ENCODE assay signal across 40 mouse cellular contexts in genomic region chr3:116988221-116988620, GRCm38 (mm10). TPM values are rescaled to one million over a fixed set of nuclear protein-coding genes. Genes with fewer than 3 reads are reported as not detected.
"Had no signal": no experiment of that assay in that cellular context is flagged by ENCODE, and none has a peak within 500 bp of the region (broad histone marks: within the 10 kb centered on the region; RNA-seq: fewer than 3 reads in every experiment).

No protein-coding gene starts in this region.

- H3K9me3 ChIP-seq: heart, embryonic 10.5 days; heart, embryonic 12.5 days; hindbrain, embryonic 10.5 days; hindbrain, embryonic 12.5 days; intestine, embryonic 15.5 days; limb, embryonic 10.5 days; limb, embryonic 12.5 days; liver, embryonic 13.5 days; liver, embryonic 15.5 days had no signal

- ATAC-seq: hindbrain, embryonic 16.5 days; inflammation-experienced regulatory T-cells, adult 6 months; intestine, embryonic 15.5 days; intestine, postnatal 0 days had no signal

- H3K9ac ChIP-seq: heart, embryonic 12.5 days; hindbrain, embryonic 12.5 days; hindbrain, embryonic 14.5 days; intestine, embryonic 15.5 days; limb, embryonic 12.5 days; liver, embryonic 13.5 days; liver, embryonic 15.5 days had no signal

- DNase-seq: gastrocnemius, adult 2 months; gastrocnemius, postnatal 10 days; gastrocnemius, postnatal 25 days; heart, adult 18-20 months; heart, postnatal 10 days; heart, postnatal 4 days; kidney, adult 18-20 months; kidney, adult 8-10 months; kidney, postnatal 10 days; kidney, postnatal 25 days; kidney, postnatal 4 days; liver; liver, embryonic 13.5 days had no signal

- H3K4me2 ChIP-seq: heart, embryonic 12.5 days; hindbrain, embryonic 12.5 days; hindbrain, embryonic 14.5 days; intestine, embryonic 15.5 days; limb, embryonic 12.5 days; liver, embryonic 11.5 days; liver, embryonic 13.5 days; liver, embryonic 15.5 days had no signal

- H3K4me1 ChIP-seq: heart, embryonic 10.5 days; heart, embryonic 12.5 days; hindbrain, embryonic 10.5 days; intestine, embryonic 15.5 days; limb, embryonic 10.5 days; limb, embryonic 12.5 days; liver, embryonic 13.5 days; liver, embryonic 15.5 days had no signal

- H3K36me3 ChIP-seq: heart, embryonic 10.5 days; heart, embryonic 12.5 days; hindbrain, embryonic 10.5 days; hindbrain, embryonic 12.5 days; intestine, embryonic 15.5 days; limb, embryonic 10.5 days; limb, embryonic 12.5 days; liver, embryonic 13.5 days; liver, embryonic 15.5 days had no signal

- H3K27me3 ChIP-seq: heart, embryonic 12.5 days; hindbrain, embryonic 12.5 days; intestine, embryonic 15.5 days; limb, embryonic 12.5 days; liver, embryonic 13.5 days; liver, embryonic 15.5 days had no signal

- H3K4me3 ChIP-seq: gastrocnemius, adult 2 months; heart, embryonic 10.5 days; heart, embryonic 12.5 days; hindbrain, embryonic 10.5 days; hindbrain, embryonic 12.5 days; intestine, embryonic 15.5 days; layer of hippocampus, adult 2 months; left cerebral cortex, adult 2 months; limb, embryonic 10.5 days; limb, embryonic 12.5 days; liver, embryonic 13.5 days; liver, embryonic 15.5 days had no signal

- H3K27ac ChIP-seq: gastrocnemius, adult 2 months; heart, embryonic 10.5 days; hindbrain, embryonic 10.5 days; hindbrain, embryonic 12.5 days; hindbrain, embryonic 14.5 days; intestine, embryonic 15.5 days; layer of hippocampus, adult 2 months; left cerebral cortex, adult 2 months; limb, embryonic 10.5 days; limb, embryonic 12.5 days; liver, embryonic 13.5 days; liver, embryonic 15.5 days had no signal

RNA-seq across cellular contexts. Expression of gene Palmd, which starts 19.4 kb away (rescaled TPM):
- total RNA-seq: granulocyte monocyte progenitor cell, adult 5-6 weeks had no signal
- polyA plus RNA-seq: inflammation-experienced regulatory T-cells, adult 6 months had no signal

RNA-seq across cellular contexts. Expression of gene 4930455H04Rik, which starts 20.2 kb away (rescaled TPM):
- total RNA-seq: gastrocnemius, postnatal 25 days; gastrocnemius, postnatal 4 days; granulocyte monocyte progenitor cell, adult 5-6 weeks; heart, adult 8-10 months; heart, postnatal 25 days; layer of hippocampus, adult 2 months; layer of hippocampus, postnatal 10 days; layer of hippocampus, postnatal 25 days; left cerebral cortex, adult 2 months; left cerebral cortex, postnatal 14 days; left cerebral cortex, postnatal 36 days had no signal
- polyA plus RNA-seq: heart, embryonic 10.5 days; heart, embryonic 12.5 days; heart, embryonic 14.5 days; hindbrain, embryonic 10.5 days; hindbrain, embryonic 12.5 days; hindbrain, embryonic 14.5 days; hindbrain, embryonic 16.5 days; inflammation-experienced regulatory T-cells, adult 6 months; intestine, embryonic 15.5 days; intestine, postnatal 0 days; kidney, embryonic 14.5 days; kidney, embryonic 16.5 days; limb, embryonic 10.5 days; limb, embryonic 12.5 days; limb, embryonic 14.5 days; liver, embryonic 11.5 days; liver, embryonic 13.5 days; liver, embryonic 15.5 days had no signal
